22 mouse cellular contexts compared by ENCODE assay signal in the genomic region with DNA sequence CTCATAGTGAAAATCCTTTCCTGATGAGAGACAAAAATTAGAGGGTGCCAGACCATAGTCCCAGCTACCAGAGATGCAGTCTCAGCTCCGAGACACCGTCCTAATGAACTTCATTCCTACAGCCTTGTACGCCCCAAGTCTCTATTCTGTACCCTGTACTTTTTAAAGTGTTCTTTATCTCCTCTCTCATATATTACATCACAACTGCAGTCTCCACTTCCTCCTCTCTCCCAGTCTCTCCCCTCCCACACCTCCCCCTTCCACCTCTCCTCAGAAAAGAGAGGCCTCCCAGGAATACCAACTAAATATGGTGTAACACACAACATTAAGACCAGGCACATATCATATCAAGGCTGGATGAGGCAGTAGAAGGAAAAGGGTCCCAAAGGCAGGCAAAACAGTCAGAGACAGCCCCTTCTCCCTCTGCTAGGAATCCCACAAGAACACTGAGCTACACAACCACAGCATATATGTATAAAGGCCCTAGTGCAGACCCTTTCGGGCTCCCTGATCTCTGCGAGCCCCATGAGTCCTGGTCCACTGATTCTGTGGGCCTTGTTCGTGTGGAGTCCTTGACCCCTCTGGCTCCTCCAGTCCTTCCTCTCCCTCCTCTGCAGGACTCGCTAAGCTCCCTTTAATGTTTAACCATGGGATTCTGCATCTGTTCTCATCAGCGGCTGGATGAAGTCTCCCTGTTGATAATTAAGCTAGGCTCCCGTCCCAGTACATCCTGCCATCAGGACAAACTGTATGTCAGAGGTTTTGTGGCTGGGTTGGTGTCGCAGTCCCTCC.
DNase-seq lines count a peak whose midpoint lies in the region; ATAC-seq and TF ChIP-seq lines count a peak whose summit lies in the region.
"Had no signal": no experiment of that assay in that cellular context is flagged by ENCODE, and none has a peak within 500 bp of the region (broad histone marks: within the 10 kb centered on the region; RNA-seq: fewer than 3 reads in every experiment).

No protein-coding gene starts in this region.

- H3K79me2 ChIP-seq in liver, adult 2 months (ENCODE audit: control insufficient read depth, insufficient read depth, low read length), result no peaks in the 10 kb centered on the region

- TF ChIP-seq POLR2A in liver, adult 2 months (IDR thresholded peaks at IDR 0.05; ENCODE audit: extremely low read depth, insufficient read depth, low read length), result no peak

- no peaks in the 10 kb centered on the region for H3K36me3 ChIP-seq in liver, adult 2 months (ENCODE audit: control insufficient read depth, insufficient read depth, low read length)
- H3K36me3 ChIP-seq in liver, postnatal 0 days (replicated peaks; ENCODE audit: insufficient read depth, low read length), result no peaks in the 10 kb centered on the region
- H3K36me3 ChIP-seq: heart, embryonic 12.5 days; neural tube, embryonic 15.5 days had no signal

- no peaks in the 10 kb centered on the region for H3K4me1 ChIP-seq in liver, adult 2 months (ENCODE audit: control insufficient read depth, insufficient read depth, low read length)
- 0 out of 2 replicates have a peak, but pooled peaks cover 3% of the 10 kb centered on the region for H3K4me1 ChIP-seq in liver, postnatal 0 days (ENCODE audit: insufficient read depth)
- H3K4me1 ChIP-seq: heart, embryonic 12.5 days; neural tube, embryonic 15.5 days had no signal

- H3K9ac ChIP-seq in liver, adult 2 months (ENCODE audit: low read depth, low read length), result no peak overlapping the region
- H3K9ac ChIP-seq in liver, postnatal 0 days (replicated peaks), result no peak overlapping the region
- H3K9ac ChIP-seq: heart, embryonic 12.5 days; hindbrain, embryonic 14.5 days; neural tube, embryonic 15.5 days had no signal

- no peak overlapping the region for H3K4me3 ChIP-seq in liver, adult 2 months (ENCODE audit: insufficient read depth, low read depth, low read length)
- no peak overlapping the region for H3K4me3 ChIP-seq in liver, postnatal 0 days (ENCODE audit: low read depth, low read length)
- H3K4me3 ChIP-seq: heart, embryonic 12.5 days; myocyte; neural tube, embryonic 15.5 days had no signal

- H3K27me3 ChIP-seq in liver, adult 2 months (ENCODE audit: control insufficient read depth, insufficient read depth, low read length), result no peaks in the 10 kb centered on the region
- H3K27me3 ChIP-seq in liver, postnatal 0 days (ENCODE audit: insufficient read depth, low read length), result no peaks in the 10 kb centered on the region
- H3K27me3 ChIP-seq: CH12.LX; heart, embryonic 12.5 days; neural tube, embryonic 15.5 days had no signal

- 43% methylated on average over 10 of the region's 10 CpGs for WGBS in liver, adult 2 months
- WGBS in liver, postnatal 0 days (ENCODE audit: insufficient replicate concordance), result 63% methylated on average over 10 of the region's 10 CpGs

- ATAC-seq in liver, postnatal 0 days, result no peak
- ATAC-seq: forebrain, embryonic 14.5 days had no signal

- peak overlapping the region; percentile 18; the same call in 1 of the 2 replicates for H3K4me2 ChIP-seq in liver, postnatal 0 days (ENCODE audit: low read depth, low read length)
- H3K4me2 ChIP-seq: heart, embryonic 12.5 days; hindbrain, embryonic 14.5 days; neural tube, embryonic 15.5 days had no signal

- no peak for TF ChIP-seq EP300 in liver, postnatal 0 days (IDR thresholded peaks at IDR 0.05; ENCODE audit: low read depth)

- H3K9me3 ChIP-seq in liver, postnatal 0 days (ENCODE audit: low read length), result no peaks in the 10 kb centered on the region
- H3K9me3 ChIP-seq: heart, embryonic 12.5 days; neural tube, embryonic 15.5 days had no signal

- no peak for TF ChIP-seq CTCF in liver, adult 2 months (IDR thresholded peaks at IDR 0.05; ENCODE audit: low read depth, low read length)
- no peak for TF ChIP-seq CTCF in liver, postnatal 0 days (IDR thresholded peaks at IDR 0.05; ENCODE audit: low read depth)

- DNase-seq in liver, adult 2 months (ENCODE audit: extremely low read depth, low read depth, low spot score), result peak; percentile 17
- DNase-seq in liver, result no peak
- peak; percentile 37 to 68 for DNase-seq in kidney, adult 8-10 months
- DNase-seq in kidney, postnatal 25 days, result peak; percentile 31 to 65
- no peak for DNase-seq in liver, postnatal 0 days
- DNase-seq in thymus, postnatal 4 days, result no peak
- DNase-seq in layer of hippocampus, postnatal 14 days (ENCODE audit: low spot score in 2 of 2), result no peak
- DNase-seq in thymus, postnatal 14 days, result no peak
- DNase-seq: adrenal gland, postnatal 10 days; cerebellum, adult 11 months; cerebellum, postnatal 25 days; left cerebral cortex, postnatal 4 days; lung, adult 2 months; lung, postnatal 36 days; midbrain, embryonic 14.5 days; thymus, postnatal 25 days had no signal

- H3K27ac ChIP-seq in liver, adult 2 months (replicated peaks; ENCODE audit: insufficient read depth, low read depth, low read length), result no peak overlapping the region
- no peak overlapping the region for H3K27ac ChIP-seq in liver, postnatal 0 days (ENCODE audit: low read depth)
- H3K27ac ChIP-seq: hindbrain, embryonic 14.5 days; neural tube, embryonic 15.5 days had no signal

Comparison
In these comparisons a context has a peak if more than half of its experiments do, and no peak if none do; other contexts are left out.
1. DNase-seq: peak in liver, adult 2 months (single experiment), kidney, adult 8-10 months (2 of 2) and kidney, postnatal 25 days (2 of 2); none in liver (single experiment), liver, postnatal 0 days (single experiment), thymus, postnatal 4 days (single experiment), layer of hippocampus, postnatal 14 days (0 of 2) and thymus, postnatal 14 days (single experiment).